Comparison of ENCODE assay signal across 8 mouse cellular contexts in the genomic region with DNA sequence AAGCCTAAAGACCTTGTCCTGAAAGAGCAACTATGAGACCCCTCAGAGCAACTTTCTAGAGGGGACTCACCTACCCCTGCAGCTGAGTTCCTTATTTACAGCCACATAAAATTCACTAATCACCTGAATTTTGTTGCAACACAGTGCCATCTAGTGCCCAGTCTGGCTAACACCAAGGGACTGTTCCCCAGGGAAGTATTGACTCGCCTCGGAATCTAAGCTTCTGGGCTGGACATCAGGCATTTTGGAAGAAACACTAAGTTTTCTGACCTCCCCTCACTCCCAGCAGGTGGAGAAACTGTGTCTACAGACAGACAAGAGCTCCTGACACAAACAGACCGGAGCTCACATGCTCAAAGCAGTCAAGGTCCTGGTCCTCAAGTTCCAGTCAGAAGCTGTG.
DNase-seq lines count a peak whose midpoint lies in the region; ATAC-seq and TF ChIP-seq lines count a peak whose summit lies in the region.

No protein-coding gene starts in this region.

- H3K9ac ChIP-seq in forebrain, embryonic 16.5 days (replicated peaks; ENCODE audit: low read depth, low read length) = no peak overlapping the region
- no peak overlapping the region for H3K9ac ChIP-seq in limb, embryonic 15.5 days
- no peak overlapping the region; the same call in 1 of the 2 replicates for H3K9ac ChIP-seq in neural tube, embryonic 13.5 days

- no peaks in the 10 kb centered on the region for H3K36me3 ChIP-seq in forebrain, embryonic 16.5 days (ENCODE audit: control insufficient read depth, insufficient read depth)
- no peaks in the 10 kb centered on the region for H3K36me3 ChIP-seq in limb, embryonic 15.5 days
- H3K36me3 ChIP-seq in neural tube, embryonic 13.5 days = no peaks in the 10 kb centered on the region
- no peaks in the 10 kb centered on the region for H3K36me3 ChIP-seq in thymus, adult 2 months (ENCODE audit: control insufficient read depth, insufficient read depth, low read length)

- 13% methylated on average over 3 of the region's 3 CpGs for WGBS in forebrain, embryonic 16.5 days
- WGBS in limb, embryonic 15.5 days = 12% methylated on average over 3 of the region's 3 CpGs
- 13% methylated on average over 3 of the region's 3 CpGs for WGBS in neural tube, embryonic 13.5 days
- WGBS in thymus, adult 2 months = 16% methylated on average over 3 of the region's 3 CpGs

- TF ChIP-seq CTCF in left cerebral cortex, adult 2 months (IDR thresholded peaks at IDR 0.05) = peak; percentile 82
- TF ChIP-seq CTCF in thymus, adult 2 months (IDR thresholded peaks at IDR 0.05; ENCODE audit: borderline replicate concordance, control insufficient read depth, extremely low read depth, insufficient read depth, low read length, poor library complexity) = no peak

- H3K9me3 ChIP-seq in forebrain, embryonic 16.5 days (ENCODE audit: control insufficient read depth, low read length) = no peaks in the 10 kb centered on the region
- H3K9me3 ChIP-seq in limb, embryonic 15.5 days = no peaks in the 10 kb centered on the region
- no peaks in the 10 kb centered on the region for H3K9me3 ChIP-seq in neural tube, embryonic 13.5 days

- H3K4me3 ChIP-seq in left cerebral cortex, adult 2 months = no peak overlapping the region
- H3K4me3 ChIP-seq in forebrain, embryonic 16.5 days (replicated peaks; ENCODE audit: low read length) = no peak overlapping the region
- no peak overlapping the region for H3K4me3 ChIP-seq in limb, embryonic 15.5 days
- H3K4me3 ChIP-seq in neural tube, embryonic 13.5 days = no peak overlapping the region
- H3K4me3 ChIP-seq in thymus, adult 2 months (ENCODE audit: control insufficient read depth, insufficient read depth, low read length) = no peak overlapping the region

- peak; percentile 50; the same call in 1 of the 2 replicates for ATAC-seq in forebrain, embryonic 16.5 days
- ATAC-seq in inflammation-experienced regulatory T-cells, adult 6 months = peak; percentile 21
- no peak for ATAC-seq in limb, embryonic 15.5 days (ENCODE audit: insufficient number of reproducible peaks, low FRiP score, low TSS enrichment, low read depth)
- ATAC-seq in neural tube, embryonic 13.5 days (ENCODE audit: low read depth) = peak; percentile 30; the same call in 1 of the 2 replicates

- H3K4me1 ChIP-seq in forebrain, embryonic 16.5 days (replicated peaks; ENCODE audit: control insufficient read depth, insufficient read depth, low read length) = peaks cover 18% of the 10 kb centered on the region
- peaks cover 13% of the 10 kb centered on the region for H3K4me1 ChIP-seq in limb, embryonic 15.5 days
- peaks cover 13% of the 10 kb centered on the region for H3K4me1 ChIP-seq in neural tube, embryonic 13.5 days (replicated peaks)
- peaks cover 10% of the 10 kb centered on the region for H3K4me1 ChIP-seq in thymus, adult 2 months (replicated peaks; ENCODE audit: control insufficient read depth, insufficient read depth, low read length)

- intact Hi-C loops in left cerebral cortex, adult 2 months (cut with DNase I) = loop anchor here (1.0 to 10.0 kb wide), 3 partner anchors 207 to 1047 kb away; no protein-coding TSS in a partner anchor

- peak; percentile 65 to 74 for DNase-seq in left cerebral cortex, adult 2 months (ENCODE audit: extremely low spot score in 1 of 2, low spot score in 2 of 2)
- DNase-seq in left cerebral cortex, adult 8-10 months (ENCODE audit: low spot score in 2 of 2) = no peak
- peak; percentile 73 to 80 for DNase-seq in cerebellum, adult 18-20 months
- peak; percentile 72 for DNase-seq in thymus, adult 2 months

- peak overlapping the region; percentile 42 for H3K27ac ChIP-seq in left cerebral cortex, adult 2 months
- H3K27ac ChIP-seq in forebrain, embryonic 16.5 days (ENCODE audit: low read length) = no peak overlapping the region
- H3K27ac ChIP-seq in limb, embryonic 15.5 days = no peak overlapping the region
- H3K27ac ChIP-seq in neural tube, embryonic 13.5 days (replicated peaks) = no peak overlapping the region
- H3K27ac ChIP-seq in thymus, adult 2 months (ENCODE audit: control insufficient read depth, insufficient read depth, low read length) = no peak overlapping the region

- H3K27me3 ChIP-seq in forebrain, embryonic 16.5 days (replicated peaks; ENCODE audit: control insufficient read depth, insufficient read depth, low read length) = no peaks in the 10 kb centered on the region
- peaks cover 25% of the 10 kb centered on the region for H3K27me3 ChIP-seq in limb, embryonic 15.5 days
- H3K27me3 ChIP-seq in neural tube, embryonic 13.5 days = peaks cover 10% of the 10 kb centered on the region; the same call in 1 of the 2 replicates
- no peaks in the 10 kb centered on the region for H3K27me3 ChIP-seq in thymus, adult 2 months (ENCODE audit: control insufficient read depth, insufficient read depth, low read length)

- no peak for TF ChIP-seq POLR2A in thymus, adult 2 months (IDR thresholded peaks at IDR 0.05; ENCODE audit: control insufficient read depth, extremely low read depth, insufficient read depth, low read length, poor library complexity)

- H3K4me2 ChIP-seq in forebrain, embryonic 16.5 days (ENCODE audit: low read length) = no peak overlapping the region
- H3K4me2 ChIP-seq in limb, embryonic 15.5 days = peak overlapping the region; percentile 15; the same call in 1 of the 2 replicates
- H3K4me2 ChIP-seq in neural tube, embryonic 13.5 days = no peak overlapping the region

Comparison
In these comparisons a context has a peak if more than half of its experiments do, and no peak if none do; other contexts are left out.
1. DNase-seq: peak in left cerebral cortex, adult 2 months (2 of 2), cerebellum, adult 18-20 months (2 of 2) and thymus, adult 2 months (single experiment); none in left cerebral cortex, adult 8-10 months (0 of 2).